16 mouse cellular contexts compared by ENCODE assay signal in genomic region chr8:115983397-115983796, GRCm38 (mm10).
DNase-seq lines count a peak whose midpoint lies in the region; ATAC-seq and TF ChIP-seq lines count a peak whose summit lies in the region.
"Had no signal": no experiment of that assay in that cellular context is flagged by ENCODE, and none has a peak within 500 bp of the region (broad histone marks: within the 10 kb centered on the region; RNA-seq: fewer than 3 reads in every experiment).

No protein-coding gene starts in this region.

- no peaks in the 10 kb centered on the region for H3K4me1 ChIP-seq in heart, adult 2 months (ENCODE audit: control insufficient read depth, insufficient read depth, low read length)
- no peaks in the 10 kb centered on the region for H3K4me1 ChIP-seq in intestine, embryonic 16.5 days (ENCODE audit: control insufficient read depth, insufficient read depth, low read length)
- H3K4me1 ChIP-seq: embryonic facial prominence, embryonic 10.5 days; liver, embryonic 13.5 days; midbrain, embryonic 12.5 days had no signal

- H3K79me2 ChIP-seq in heart, adult 2 months (replicated peaks; ENCODE audit: control insufficient read depth, insufficient read depth, low read length): no peaks in the 10 kb centered on the region

- DNase-seq in heart, adult 11 months: peak; percentile 85
- no peak for DNase-seq in heart, adult 2 months
- peak; percentile 6 to 22 for DNase-seq in adrenal gland, adult 18-20 months (ENCODE audit: low spot score in 2 of 2)
- peak; percentile 90 for DNase-seq in kidney, postnatal 14 days
- DNase-seq in right cerebral cortex, adult 18-20 months: no peak
- DNase-seq in cerebellum, adult 9-10 months: no peak
- DNase-seq in cerebellum, adult 18-20 months: no peak
- DNase-seq: heart, postnatal 10 days; liver, embryonic 13.5 days; spleen, adult 18-20 months; thymus, adult 18-20 months had no signal

- ATAC-seq in intestine, embryonic 16.5 days: peak; percentile 47; the same call in 1 of the 2 replicates

- no peak overlapping the region for H3K9ac ChIP-seq in heart, adult 2 months (ENCODE audit: low read depth, low read length)
- no peak overlapping the region for H3K9ac ChIP-seq in intestine, embryonic 16.5 days (ENCODE audit: low read depth, low read length)
- H3K9ac ChIP-seq: hindbrain, embryonic 14.5 days; liver, embryonic 13.5 days; midbrain, embryonic 12.5 days had no signal

- no peak overlapping the region for H3K4me3 ChIP-seq in heart, adult 2 months
- no peak overlapping the region for H3K4me3 ChIP-seq in intestine, embryonic 16.5 days (ENCODE audit: low read length)
- H3K4me3 ChIP-seq: embryonic facial prominence, embryonic 10.5 days; layer of hippocampus, adult 2 months; liver, embryonic 13.5 days; midbrain, embryonic 12.5 days had no signal

- TF ChIP-seq CTCF in heart, adult 2 months (IDR thresholded peaks at IDR 0.05): no peak

- no peaks in the 10 kb centered on the region for H3K36me3 ChIP-seq in heart, adult 2 months (ENCODE audit: control insufficient read depth, insufficient read depth, low read length)
- H3K36me3 ChIP-seq in intestine, embryonic 16.5 days (ENCODE audit: control insufficient read depth, insufficient read depth, low read length): no peaks in the 10 kb centered on the region
- H3K36me3 ChIP-seq: embryonic facial prominence, embryonic 10.5 days; liver, embryonic 13.5 days; midbrain, embryonic 12.5 days had no signal

- WGBS in heart, adult 2 months: 55% methylated on average over 6 of the region's 6 CpGs
- 53% methylated on average over 6 of the region's 6 CpGs for WGBS in intestine, embryonic 16.5 days

- TF ChIP-seq POLR2A in heart, adult 2 months (IDR thresholded peaks at IDR 0.05; ENCODE audit: insufficient read depth, low read depth, low read length): no peak

- no peaks in the 10 kb centered on the region for H3K27me3 ChIP-seq in heart, adult 2 months (ENCODE audit: control insufficient read depth, insufficient read depth, low read length)
- no peaks in the 10 kb centered on the region for H3K27me3 ChIP-seq in intestine, embryonic 16.5 days (replicated peaks; ENCODE audit: control insufficient read depth, insufficient read depth, low read length)
- H3K27me3 ChIP-seq: liver, embryonic 13.5 days; midbrain, embryonic 12.5 days had no signal

- no peak overlapping the region for H3K27ac ChIP-seq in heart, adult 2 months
- H3K27ac ChIP-seq in intestine, embryonic 16.5 days (ENCODE audit: low read length): no peak overlapping the region
- H3K27ac ChIP-seq: embryonic facial prominence, embryonic 10.5 days; hindbrain, embryonic 14.5 days; layer of hippocampus, adult 2 months; liver, embryonic 13.5 days; midbrain, embryonic 12.5 days had no signal

- no peaks in the 10 kb centered on the region for H3K9me3 ChIP-seq in intestine, embryonic 16.5 days (ENCODE audit: control insufficient read depth, low read length)
- H3K9me3 ChIP-seq: embryonic facial prominence, embryonic 10.5 days; liver, embryonic 13.5 days; midbrain, embryonic 12.5 days had no signal

- no peak for TF ChIP-seq EP300 in heart, adult 2 months (IDR thresholded peaks at IDR 0.05; ENCODE audit: insufficient read depth, low read depth, low read length)

- intact Hi-C loops in heart, adult 2 months (cut with DNase I): no loop called here

- no peak overlapping the region for H3K4me2 ChIP-seq in intestine, embryonic 16.5 days (ENCODE audit: low read depth, low read length)
- H3K4me2 ChIP-seq: hindbrain, embryonic 14.5 days; liver, embryonic 13.5 days; midbrain, embryonic 12.5 days had no signal

Comparison
In these comparisons a context has a peak if more than half of its experiments do, and no peak if none do; other contexts are left out.
1. DNase-seq: peak in heart, adult 11 months (single experiment), adrenal gland, adult 18-20 months (2 of 2) and kidney, postnatal 14 days (single experiment); none in heart, adult 2 months (0 of 2), right cerebral cortex, adult 18-20 months (single experiment), cerebellum, adult 9-10 months (single experiment) and cerebellum, adult 18-20 months (0 of 2).